Mouse (Mus musculus) heart, postnatal 0 days (tissue): Measurements from ENCODE around the gene Rps11. TPM values are rescaled to one million over a fixed set of nuclear protein-coding genes. Genes with fewer than 3 reads are reported as not detected.

Experiments used
- ATAC-seq: fragments of 200-750 bp; cut with Nextera tagmentation; 2 replicates; pipeline ENCODE4 v1.8.0; 2017; ENCODE audit warnings: low read depth, moderate number of reproducible peaks, moderate library complexity; ENCODE audit not compliant: insufficient read depth
- DNase-seq: peaks from one replicate; pipeline ENCODE4 v3.0.0-alpha.2; 2016; ENCODE audit warnings: low spot score
- H3K27ac ChIP-seq: fragments of 300-500 bp; sonication (generic); 2 replicates; pipeline ENCODE4 v1.5.1; 2014; ENCODE audit warnings: low read depth, mild to moderate bottlenecking
- H3K27me3 ChIP-seq: fragments of 300-500 bp; sonication (generic); 2 replicates; pipeline ENCODE4 v1.6.1; 2014; ENCODE audit warnings: low read length, mixed read lengths; ENCODE audit not compliant: control insufficient read depth, insufficient read depth
- H3K36me3 ChIP-seq: fragments of 300-500 bp; sonication (generic); replicated peaks from 2 replicates; pipeline ENCODE4 v1.6.1; 2014; ENCODE audit warnings: low read length, mixed read lengths; ENCODE audit not compliant: control insufficient read depth, insufficient read depth
- H3K4me1 ChIP-seq: fragments of 300-500 bp; sonication (generic); 2 replicates; pipeline ENCODE4 v1.6.1; 2014; ENCODE audit warnings: antibody characterized with exemption; ENCODE audit not compliant: control insufficient read depth, insufficient read depth
- H3K4me2 ChIP-seq: fragments of 300-500 bp; sonication (generic); 2 replicates; pipeline ENCODE4 v1.6.1; 2014; ENCODE audit warnings: low read depth, mild to moderate bottlenecking, low read length, moderate library complexity
- H3K4me3 ChIP-seq: fragments of 300-500 bp; sonication (generic); 2 replicates; pipeline ENCODE4 v1.5.1; 2014; ENCODE audit warnings: low read depth, low read length
- H3K9ac ChIP-seq: fragments of 300-500 bp; sonication (generic); replicated peaks from 2 replicates; pipeline ENCODE4 v1.6.1; 2014; ENCODE audit warnings: low read depth, low read length, mixed read lengths
- H3K9me3 ChIP-seq: fragments of 300-500 bp; sonication (generic); replicated peaks from 2 replicates; pipeline ENCODE4 v1.6.1; 2016; ENCODE audit warnings: low read length; ENCODE audit not compliant: control insufficient read depth
- CTCF ChIP-seq: IDR thresholded peaks from 2 replicates; pipeline ENCODE4 v1.5.1; 2016; ENCODE audit warnings: antibody characterized with exemption, control low read depth, low read depth
- EP300 ChIP-seq: IDR thresholded peaks from 2 replicates; pipeline ENCODE4 v1.6.1; 2016; ENCODE audit warnings: antibody characterized with exemption, low read depth
- WGBS: fragments of 180-500 bp; shearing (Covaris S2); extraction: QIAGEN DNeasy Blood & Tissue Kit; methylation state at CpG from one replicate; pipeline ENCODE4 v1.1.7; 2014; 5-methylcytosine and 5-hydroxymethylcytosine counted together
- polyA plus RNA-seq: library from polyadenylated mRNA; unstranded; fragments of >200 nt; fragmentation: Nextera tagmentation; extraction: Ambion mirVana; gene quantifications from 2 replicates; pipeline ENCODE4 v1.2.1, GENCODE M21; 2015
- total RNA-seq: library from RNA; depleted of rRNA; stranded (reverse); fragments of >200 nt; gene quantifications from 2 replicates; pipeline ENCODE4 v1.2.3, GENCODE M21; 2014; ENCODE audit warnings: low replicate concordance

The Rps11 gene
- total and polyA plus RNA-seq, 2 experiments from 2014 or later = 730 to 1,247 TPM

DNA sequence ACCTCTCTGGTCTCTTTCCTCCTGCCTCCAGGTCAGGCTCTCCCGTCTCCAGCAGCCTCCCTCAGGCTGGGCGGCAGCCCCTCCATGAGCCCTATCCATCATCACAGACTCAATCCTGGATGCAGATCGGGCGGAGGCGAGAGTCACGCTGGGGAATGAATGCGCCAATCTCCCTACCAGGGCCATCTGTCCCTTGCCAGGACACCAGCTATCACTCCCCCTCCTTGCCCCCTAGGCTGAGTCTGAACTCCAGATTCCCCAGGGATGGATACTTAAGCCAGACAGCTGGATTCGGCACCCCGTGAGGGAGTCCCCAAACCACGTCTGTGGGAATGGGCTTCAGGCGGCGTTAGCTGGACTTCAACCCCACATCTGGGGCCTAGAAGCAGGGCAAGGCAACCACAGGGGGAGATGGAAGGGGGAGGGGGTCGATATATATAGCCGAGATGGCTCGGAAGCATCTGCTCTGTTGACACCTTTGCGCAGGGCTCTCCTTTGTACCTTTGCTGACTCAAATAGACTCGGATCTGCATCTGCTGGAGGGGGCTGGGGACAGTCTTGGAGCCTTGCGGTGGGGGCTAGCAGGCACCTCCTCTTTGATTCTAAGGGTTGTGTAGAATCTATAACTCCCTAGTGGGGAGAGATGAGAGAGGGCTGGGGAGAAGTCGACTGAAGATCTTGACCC, 43.7 kb upstream of the Rps11 start:
- no peak overlapping the region for H3K4me3 ChIP-seq
- 4% methylated on average over 19 of the region's 19 CpGs for WGBS
- peaks cover 73% of the 10 kb centered on the region for H3K27me3 ChIP-seq
- H3K9ac ChIP-seq = no peak overlapping the region
- no peak overlapping the region for H3K4me2 ChIP-seq
- ATAC-seq (no peak), DNase-seq (no peak)
- H3K27ac ChIP-seq = no peak overlapping the region
- 0 out of 2 replicates have a peak, but pooled peaks cover 6% of the 10 kb centered on the region for H3K4me1 ChIP-seq
- TF ChIP-seq EP300 (no peak), CTCF (no peak)
- H3K36me3 ChIP-seq = 0 out of 2 replicates have a peak, but pooled peaks cover 3% of the 10 kb centered on the region
- peaks cover 32% of the 10 kb centered on the region for H3K9me3 ChIP-seq

- DNase-seq (no peak), ATAC-seq (no peak)
- peaks cover 76% of the 10 kb centered on the region for H3K27me3 ChIP-seq
- 0 out of 2 replicates have a peak, but pooled peaks cover 6% of the 10 kb centered on the region for H3K4me1 ChIP-seq
- TF ChIP-seq EP300 (no peak), CTCF (no peak)
- no peak overlapping the region for H3K4me2 ChIP-seq
- 0 out of 2 replicates have a peak, but pooled peaks cover 3% of the 10 kb centered on the region for H3K36me3 ChIP-seq
- H3K4me3 ChIP-seq = no peak overlapping the region
- H3K27ac ChIP-seq = no peak overlapping the region
- WGBS = 20% methylated on average over 10 of the region's 10 CpGs
- peaks cover 31% of the 10 kb centered on the region for H3K9me3 ChIP-seq
- H3K9ac ChIP-seq = no peak overlapping the region
These were observed 42.7 kb upstream of the Rps11 start for GRCm38 (mm10) chr7:45166950-45167401.

GRCm38 (mm10) chr7:45165701-45166100, 41.5 kb upstream of the Rps11 start:
- TF ChIP-seq CTCF = no peak
- no peak for TF ChIP-seq EP300
- Histone ChIP-seq H3K36me3 (0 out of 2 replicates have a peak, but pooled peaks cover 3% of the 10 kb centered on the region), H3K9ac (no peak overlapping the region), H3K27ac (no peak overlapping the region), H3K4me2 (no peak overlapping the region), H3K27me3 (peaks cover 73% of the 10 kb centered on the region), H3K4me3 (no peak overlapping the region), H3K4me1 (0 out of 2 replicates have a peak, but pooled peaks cover 6% of the 10 kb centered on the region), H3K9me3 (peaks cover 23% of the 10 kb centered on the region)
- DNase-seq (no peak), ATAC-seq (no peak)
- 58% methylated on average over 11 of the region's 11 CpGs for WGBS

GRCm38 (mm10) chr7:45164833-45165232, 40.6 kb upstream of the Rps11 start:
- DNase-seq = no peak
- Histone ChIP-seq H3K27me3 (peaks cover 73% of the 10 kb centered on the region), H3K4me2 (no peak overlapping the region), H3K4me3 (no peak overlapping the region), H3K9ac (no peak overlapping the region), H3K4me1 (0 out of 2 replicates have a peak, but pooled peaks cover 6% of the 10 kb centered on the region), H3K36me3 (peaks cover 8% of the 10 kb centered on the region; the same call in 1 of the 2 replicates), H3K9me3 (peaks cover 14% of the 10 kb centered on the region), H3K27ac (no peak overlapping the region)
- ATAC-seq = no peak
- 33% methylated on average over 5 of the region's 5 CpGs for WGBS
- TF ChIP-seq CTCF (no peak), EP300 (no peak)

DNA sequence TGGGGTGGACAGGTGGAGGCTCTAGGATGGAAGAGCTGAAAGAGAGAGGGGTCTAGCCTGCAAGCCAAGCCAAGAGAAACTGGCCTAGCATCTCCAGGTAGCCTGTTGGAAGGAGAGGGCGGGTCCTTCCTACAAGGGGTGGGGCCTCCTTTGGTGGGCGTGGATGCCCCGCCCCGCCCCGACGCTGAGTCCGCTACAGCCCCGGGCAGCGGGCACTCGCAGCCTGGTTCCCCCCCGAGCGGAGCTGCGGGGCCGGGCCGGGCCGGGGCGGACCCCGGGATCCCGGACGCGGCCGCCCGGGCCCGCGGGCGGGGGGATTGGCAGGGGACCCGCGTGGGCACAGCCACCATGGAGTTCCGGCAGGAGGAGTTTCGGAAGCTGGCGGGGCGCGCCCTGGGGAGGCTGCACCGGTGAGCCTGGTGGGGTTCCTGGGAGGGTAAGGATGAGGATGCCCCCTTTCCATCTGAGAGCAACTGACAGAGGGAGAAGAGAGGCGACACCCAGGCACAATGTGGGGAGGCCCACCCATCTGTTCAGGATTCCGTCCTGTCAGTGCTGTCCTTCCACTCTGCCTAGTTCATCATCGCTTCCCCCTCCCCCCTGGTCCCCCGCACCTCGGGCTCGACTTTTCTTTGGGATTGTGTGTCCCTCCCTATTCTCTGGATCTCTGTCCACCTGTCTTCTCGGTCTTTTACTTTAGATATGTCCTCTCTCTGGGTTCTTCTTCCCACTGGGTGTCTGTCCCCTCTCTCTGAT, 39.7 kb upstream of the Rps11 start, which contains the start of gene Slc17a7:
Gene Slc17a7, plus strand, starts transcription at position 215 of the 756 bp plus-strand sequence.
- no peak for TF ChIP-seq EP300
- TF ChIP-seq CTCF = no peak
- no peak for DNase-seq
- H3K4me2 ChIP-seq = peak within 1 kb of the TSS; percentile 56
- peak within 1 kb of the TSS; percentile 32; the same call in 1 of the 2 replicates for H3K9ac ChIP-seq
- H3K27ac ChIP-seq = no peak within 1 kb of the TSS
- no peak for ATAC-seq
- 3% methylated on average over 30 of the region's 41 CpGs for WGBS
- H3K9me3 ChIP-seq = peaks cover 5% of the 10 kb centered on the region
- H3K27me3 ChIP-seq = peaks cover 64% of the 10 kb centered on the region
- H3K4me1 ChIP-seq = 0 out of 2 replicates have a peak, but pooled peaks cover 6% of the 10 kb centered on the region
- H3K36me3 ChIP-seq = peaks cover 7% of the 10 kb centered on the region; the same call in 1 of the 2 replicates
- peak within 1 kb of the TSS; percentile 43 for H3K4me3 ChIP-seq
